Mouse (Mus musculus): ENCODE results near the gene Mastl. TPM values are rescaled to one million over a fixed set of nuclear protein-coding genes. Genes with fewer than 3 reads are reported as not detected.

Gene Mastl
- polyA plus RNA-seq, 1 experiment, result not detected

DNA sequence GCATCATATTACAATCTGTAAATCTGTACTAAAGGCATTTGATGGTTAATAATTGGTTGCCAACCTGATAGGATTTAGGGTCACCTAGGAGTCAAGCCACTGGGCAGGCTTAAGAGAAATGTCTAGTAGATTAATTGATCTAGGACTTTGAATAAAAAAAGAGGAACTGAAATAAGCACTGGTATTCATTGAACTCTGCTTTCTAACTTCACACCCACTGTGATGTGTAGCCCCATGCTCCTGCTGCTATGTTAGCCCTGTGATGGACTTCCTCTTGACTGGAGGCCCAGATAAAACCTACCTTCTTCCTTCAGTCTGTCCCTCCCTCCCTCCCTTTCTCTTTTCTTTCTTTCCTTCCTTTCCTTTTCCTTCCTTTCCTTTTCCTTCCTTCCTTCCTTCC lies 58.8 kb downstream of the Mastl start:
- H3K27ac ChIP-seq (ENCODE audit: insufficient read depth, low read depth, low read length), result no peak overlapping the region
- H3K4me3 ChIP-seq (ENCODE audit: insufficient read depth, low read depth, low read length), result no peak overlapping the region
- no peaks in the 10 kb centered on the region for H3K4me1 ChIP-seq (ENCODE audit: control insufficient read depth, insufficient read depth, low read length)
- TF ChIP-seq POLR2A (IDR thresholded peaks at IDR 0.05; ENCODE audit: insufficient read depth, low read depth, low read length) (no peak), CTCF (IDR thresholded peaks at IDR 0.05; ENCODE audit: insufficient read depth, low read depth, low read length) (no peak)

DNA sequence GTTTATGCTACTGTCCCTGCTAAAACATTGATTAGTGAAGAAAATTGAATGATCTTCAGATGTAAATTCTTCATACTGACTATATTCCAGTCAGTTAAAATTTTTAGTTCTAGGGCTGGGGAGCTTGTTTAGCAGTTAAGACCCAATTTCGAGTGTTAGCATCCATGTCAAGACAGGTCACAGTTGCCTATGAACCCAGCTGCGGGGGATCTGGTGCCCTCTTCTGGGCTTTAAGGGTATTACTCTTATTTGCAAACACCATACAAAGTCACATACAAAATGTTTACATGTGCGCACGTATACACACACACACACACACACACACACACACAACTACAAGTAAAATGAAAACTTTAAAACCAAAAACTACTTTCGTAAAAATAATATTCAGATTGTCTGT lies 63.6 kb downstream of the Mastl start:
- TF ChIP-seq CTCF (IDR thresholded peaks at IDR 0.05; ENCODE audit: insufficient read depth, low read depth, low read length) (no peak), POLR2A (IDR thresholded peaks at IDR 0.05; ENCODE audit: insufficient read depth, low read depth, low read length) (no peak)
- H3K4me1 ChIP-seq (ENCODE audit: control insufficient read depth, insufficient read depth, low read length), result no peaks in the 10 kb centered on the region
- 49% methylated on average over 5 of the region's 5 CpGs for WGBS
- H3K27ac ChIP-seq (ENCODE audit: insufficient read depth, low read depth, low read length), result no peak overlapping the region
- H3K4me3 ChIP-seq (ENCODE audit: insufficient read depth, low read depth, low read length), result no peak overlapping the region

DNA sequence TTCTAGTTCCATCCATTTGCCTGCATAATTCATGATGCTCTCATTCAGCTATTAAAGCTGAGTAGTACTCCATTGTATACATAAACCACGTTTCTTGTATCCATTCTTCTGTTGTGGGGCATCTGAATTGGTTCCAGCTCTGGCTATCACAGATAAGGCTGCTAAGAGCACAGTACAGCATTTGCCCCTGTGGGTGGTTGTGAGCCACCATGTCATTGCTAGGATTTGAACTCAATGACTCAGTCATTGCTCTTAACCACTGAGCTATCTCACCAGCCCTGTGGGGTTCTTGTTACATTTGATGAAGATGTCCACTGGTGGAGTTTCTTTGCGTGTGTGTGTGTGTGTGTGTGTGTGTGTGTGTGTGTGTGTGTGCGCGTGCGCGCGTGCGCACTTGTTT lies 71.3 kb downstream of the Mastl start:
- WGBS, result 94% methylated on average over 8 of the region's 8 CpGs
- Histone ChIP-seq H3K27ac (ENCODE audit: insufficient read depth, low read depth, low read length) (no peak overlapping the region), H3K4me3 (ENCODE audit: insufficient read depth, low read depth, low read length) (no peak overlapping the region), H3K4me1 (ENCODE audit: control insufficient read depth, insufficient read depth, low read length) (no peaks in the 10 kb centered on the region)
- no peak for TF ChIP-seq CTCF (IDR thresholded peaks at IDR 0.05; ENCODE audit: insufficient read depth, low read depth, low read length)

DNA sequence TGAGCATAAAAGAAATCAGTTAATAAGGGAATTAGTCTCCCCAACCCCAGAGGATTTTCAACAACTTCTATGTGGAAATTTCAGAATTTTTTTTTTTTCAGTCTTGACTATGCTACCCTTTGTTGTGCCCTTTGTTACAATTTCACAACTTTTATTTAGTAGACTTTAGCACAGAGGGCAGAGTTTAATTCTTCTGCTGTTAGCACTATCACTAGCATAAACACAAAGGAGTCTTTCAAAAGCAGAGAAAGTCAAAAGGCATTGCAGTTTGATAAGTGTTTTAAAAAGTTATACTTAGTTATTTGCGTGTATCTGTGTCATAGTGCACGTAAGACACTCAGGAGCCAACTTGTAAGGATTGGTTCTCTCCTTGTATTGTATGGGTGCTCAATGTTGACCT lies 77.2 kb downstream of the Mastl start:
- H3K4me1 ChIP-seq (ENCODE audit: control insufficient read depth, insufficient read depth, low read length), result no peaks in the 10 kb centered on the region
- TF ChIP-seq POLR2A (IDR thresholded peaks at IDR 0.05; ENCODE audit: insufficient read depth, low read depth, low read length), result no peak
- no peak for TF ChIP-seq CTCF (IDR thresholded peaks at IDR 0.05; ENCODE audit: insufficient read depth, low read depth, low read length)
- no peak overlapping the region for H3K4me3 ChIP-seq (ENCODE audit: insufficient read depth, low read depth, low read length)
- WGBS, result 98% methylated on average over 2 of the region's 2 CpGs
- H3K27ac ChIP-seq (ENCODE audit: insufficient read depth, low read depth, low read length), result no peak overlapping the region

DNA sequence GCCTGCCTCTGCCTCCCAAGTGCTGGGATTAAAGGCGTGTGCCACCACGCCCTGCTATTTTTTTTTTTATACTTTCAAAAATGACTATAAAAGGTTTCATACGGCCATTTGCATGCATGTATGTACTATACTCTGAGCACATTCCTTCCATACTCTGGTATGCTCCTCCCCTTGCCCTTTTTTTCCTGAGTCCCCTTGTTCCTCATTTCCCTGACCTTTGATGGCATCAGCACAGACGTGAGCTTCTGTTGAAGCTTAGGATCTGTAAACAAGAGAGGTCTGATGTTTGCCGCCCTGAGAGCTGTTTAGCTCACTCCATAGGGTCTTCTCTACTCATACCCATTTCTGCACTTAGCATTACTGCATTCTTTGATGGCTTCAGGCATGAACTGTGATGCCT lies 78.1 kb downstream of the Mastl start:
- 89% methylated on average over 5 of the region's 5 CpGs for WGBS
- Histone ChIP-seq H3K4me3 (ENCODE audit: insufficient read depth, low read depth, low read length) (no peak overlapping the region), H3K4me1 (ENCODE audit: control insufficient read depth, insufficient read depth, low read length) (no peaks in the 10 kb centered on the region), H3K27ac (ENCODE audit: insufficient read depth, low read depth, low read length) (no peak overlapping the region)
- no peak for TF ChIP-seq CTCF (IDR thresholded peaks at IDR 0.05; ENCODE audit: insufficient read depth, low read depth, low read length)
- TF ChIP-seq POLR2A (IDR thresholded peaks at IDR 0.05; ENCODE audit: insufficient read depth, low read depth, low read length), result no peak

DNA sequence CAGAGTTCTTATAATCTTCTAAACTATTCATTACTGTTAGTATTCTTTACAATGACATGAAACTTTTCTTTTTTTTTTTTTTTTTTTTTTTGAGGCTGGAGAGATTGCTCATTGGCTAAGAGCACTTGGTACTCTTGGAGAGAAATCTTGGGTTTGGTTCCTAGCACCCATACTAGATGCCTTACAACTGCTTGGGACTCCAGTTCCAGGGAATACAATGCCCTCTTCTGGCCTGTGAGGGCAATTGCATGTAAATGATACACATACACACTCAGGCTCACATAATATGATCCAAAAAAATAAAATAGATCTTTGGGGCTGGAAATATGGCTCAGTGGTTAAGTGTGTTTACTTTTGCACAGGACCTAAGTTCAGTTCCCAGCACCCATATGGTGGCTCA lies 79.0 kb downstream of the Mastl start:
- Histone ChIP-seq H3K4me1 (ENCODE audit: control insufficient read depth, insufficient read depth, low read length) (no peaks in the 10 kb centered on the region), H3K4me3 (ENCODE audit: insufficient read depth, low read depth, low read length) (no peak overlapping the region), H3K27ac (ENCODE audit: insufficient read depth, low read depth, low read length) (no peak overlapping the region)
- TF ChIP-seq CTCF (IDR thresholded peaks at IDR 0.05; ENCODE audit: insufficient read depth, low read depth, low read length) (no peak), POLR2A (IDR thresholded peaks at IDR 0.05; ENCODE audit: insufficient read depth, low read depth, low read length) (no peak)

DNA sequence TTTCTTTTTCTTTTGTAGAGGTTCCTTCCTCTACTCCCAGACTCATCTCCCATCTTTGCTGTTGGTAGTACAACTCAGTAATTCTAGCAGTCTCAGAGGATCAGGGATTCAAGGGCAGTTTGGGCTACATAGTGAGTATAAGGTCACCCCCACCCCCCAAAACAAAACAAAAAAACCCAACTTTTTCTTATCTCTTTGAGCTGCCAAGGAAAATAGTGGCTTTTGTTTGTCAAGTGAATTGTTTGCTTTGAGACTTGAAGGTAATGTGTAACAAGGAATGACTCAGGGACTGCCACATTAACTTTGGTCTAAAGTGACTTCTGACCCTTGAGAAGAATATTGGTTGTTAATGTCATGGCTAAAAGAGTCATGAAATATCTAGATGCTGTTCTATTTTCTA lies 80.0 kb downstream of the Mastl start:
- TF ChIP-seq POLR2A (IDR thresholded peaks at IDR 0.05; ENCODE audit: insufficient read depth, low read depth, low read length) (no peak), CTCF (IDR thresholded peaks at IDR 0.05; ENCODE audit: insufficient read depth, low read depth, low read length) (no peak)
- Histone ChIP-seq H3K4me3 (ENCODE audit: insufficient read depth, low read depth, low read length) (no peak overlapping the region), H3K4me1 (ENCODE audit: control insufficient read depth, insufficient read depth, low read length) (no peaks in the 10 kb centered on the region), H3K27ac (ENCODE audit: insufficient read depth, low read depth, low read length) (no peak overlapping the region)

DNA sequence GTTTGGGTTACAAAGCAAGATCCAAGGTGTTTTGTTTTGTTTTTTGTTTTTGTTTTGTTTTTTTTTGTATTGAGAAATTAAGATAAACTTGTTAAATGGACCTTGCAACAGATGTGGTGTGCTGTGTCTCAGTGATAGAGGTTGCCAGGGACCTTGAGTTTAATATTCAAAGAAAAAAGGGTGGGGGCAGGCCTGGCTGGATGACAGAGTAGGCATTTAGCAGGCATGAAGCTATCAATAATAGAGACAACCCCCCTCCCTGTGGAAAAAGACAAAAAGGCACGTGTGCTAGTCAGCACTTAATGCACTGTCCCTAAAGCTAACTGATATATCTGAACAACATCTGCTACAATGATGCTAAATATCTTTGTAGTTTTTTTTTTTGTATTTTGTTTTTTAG lies 84.4 kb downstream of the Mastl start:
- 32% methylated on average over 1 of the region's 1 CpGs for WGBS
- Histone ChIP-seq H3K4me1 (ENCODE audit: control insufficient read depth, insufficient read depth, low read length) (peaks cover 4% of the 10 kb centered on the region; the same call in 1 of the 2 replicates), H3K4me3 (ENCODE audit: insufficient read depth, low read depth, low read length) (no peak overlapping the region), H3K27ac (ENCODE audit: insufficient read depth, low read depth, low read length) (no peak overlapping the region)
- TF ChIP-seq POLR2A (IDR thresholded peaks at IDR 0.05; ENCODE audit: insufficient read depth, low read depth, low read length), result no peak
- TF ChIP-seq CTCF (IDR thresholded peaks at IDR 0.05; ENCODE audit: insufficient read depth, low read depth, low read length), result no peak

DNA sequence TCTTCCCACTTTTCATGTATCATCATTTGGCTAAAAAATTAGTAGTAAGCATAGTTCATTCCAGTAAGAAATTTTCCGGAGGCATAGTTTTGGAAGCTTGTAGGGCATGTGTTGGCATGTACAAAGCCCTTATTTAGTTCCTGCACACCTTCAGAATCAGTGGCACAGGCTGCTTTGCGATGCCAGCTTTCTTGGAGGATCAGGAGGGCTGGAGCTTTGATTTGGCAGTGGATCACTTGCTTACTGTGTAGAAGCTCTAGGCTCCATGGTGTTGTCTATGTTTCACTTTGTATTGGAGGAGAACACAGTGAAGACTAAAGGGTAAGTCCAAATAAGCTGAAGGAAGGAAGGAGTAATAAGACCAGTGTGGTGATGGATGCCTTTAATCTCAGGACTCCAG lies 85.3 kb downstream of the Mastl start:
- peaks cover 4% of the 10 kb centered on the region; the same call in 1 of the 2 replicates for H3K4me1 ChIP-seq (ENCODE audit: control insufficient read depth, insufficient read depth, low read length)
- TF ChIP-seq POLR2A (IDR thresholded peaks at IDR 0.05; ENCODE audit: insufficient read depth, low read depth, low read length), result no peak
- TF ChIP-seq CTCF (IDR thresholded peaks at IDR 0.05; ENCODE audit: insufficient read depth, low read depth, low read length), result no peak
- 79% methylated on average over 2 of the region's 2 CpGs for WGBS
- no peak overlapping the region for H3K27ac ChIP-seq (ENCODE audit: insufficient read depth, low read depth, low read length)
- H3K4me3 ChIP-seq (ENCODE audit: insufficient read depth, low read depth, low read length), result no peak overlapping the region
